Mouse (Mus musculus) hindbrain, embryonic 14.5 days (tissue): ENCODE measurements around the gene Mpp3. TPM values are rescaled to one million over a fixed set of nuclear protein-coding genes. Genes with fewer than 3 reads are reported as not detected.
"Not testable (repeated sequence)": the region's sequence is repeated elsewhere in the genome, so short reads cannot be mapped to it uniquely, and the experiment has no call there.

Experiments
- ATAC-seq: fragments of 200-750 bp; cut with Nextera tagmentation; 2 replicates; pipeline ENCODE4 v1.8.0; 2017; ENCODE audit warnings: moderate number of reproducible peaks, mild to moderate bottlenecking, moderate TSS enrichment, moderate library complexity; ENCODE audit not compliant: low FRiP score
- DNase-seq: peaks from one replicate; pipeline ENCODE4 v3.0.0-alpha.2; 2015; ENCODE audit warnings: low spot score
- H3K27ac ChIP-seq: fragments of 300-500 bp; sonication (generic); 2 replicates; pipeline ENCODE4 v1.5.1; 2014; ENCODE audit warnings: mild to moderate bottlenecking, moderate library complexity
- H3K27me3 ChIP-seq: fragments of 300-500 bp; sonication (generic); 2 replicates; pipeline ENCODE4 v1.6.1; 2014; ENCODE audit warnings: mild to moderate bottlenecking, low read length, mixed read lengths; ENCODE audit not compliant: control insufficient read depth, insufficient read depth
- H3K36me3 ChIP-seq: fragments of 300-500 bp; sonication (generic); replicated peaks from 2 replicates; pipeline ENCODE4 v1.6.1; 2014; ENCODE audit not compliant: control insufficient read depth, insufficient read depth
- H3K4me1 ChIP-seq: fragments of 300-500 bp; sonication (generic); replicated peaks from 2 replicates; pipeline ENCODE4 v1.6.1; 2014; ENCODE audit warnings: antibody characterized with exemption, low read length, mixed read lengths; ENCODE audit not compliant: control insufficient read depth, insufficient read depth
- H3K4me2 ChIP-seq: fragments of 300-500 bp; sonication (generic); replicated peaks from 2 replicates; pipeline ENCODE4 v1.6.1; 2014; ENCODE audit warnings: mild to moderate bottlenecking, moderate library complexity
- H3K4me3 ChIP-seq: fragments of 300-500 bp; sonication (generic); replicated peaks from 2 replicates; pipeline ENCODE4 v1.5.1; 2014; ENCODE audit warnings: mild to moderate bottlenecking, low read length
- H3K9ac ChIP-seq: fragments of 300-500 bp; sonication (generic); 2 replicates; pipeline ENCODE4 v1.6.1; 2014
- H3K9me3 ChIP-seq: fragments of 300-500 bp; sonication (generic); 2 replicates; pipeline ENCODE4 v1.6.1; 2016; ENCODE audit warnings: low read length; ENCODE audit not compliant: control insufficient read depth
- WGBS: fragments of 180-500 bp; shearing (Covaris S2); extraction: QIAGEN DNeasy Blood & Tissue Kit; methylation state at CpG from one replicate; pipeline ENCODE4 v1.1.7; 2014; 5-methylcytosine and 5-hydroxymethylcytosine counted together
- polyA plus RNA-seq: library from polyadenylated mRNA; unstranded; fragments of >200 nt; fragmentation: Nextera tagmentation; extraction: Ambion mirVana; gene quantifications from 2 replicates; pipeline ENCODE4 v1.2.1, GENCODE M21; 2014

The Mpp3 gene
- polyA plus RNA-seq, 1 experiment from 2014 or later: 53.5 TPM

GRCm38 (mm10) chr11:101990244-101990643 is 38.0 kb downstream of the Mpp3 start:
- DNase-seq (no peak), ATAC-seq (no peak)
- 79% methylated on average over 3 of the region's 3 CpGs for WGBS
- no peak overlapping the region for H3K9ac ChIP-seq
- H3K4me2 ChIP-seq: no peak overlapping the region
- no peak overlapping the region for H3K4me3 ChIP-seq
- no peaks in the 10 kb centered on the region for H3K4me1 ChIP-seq
- H3K27ac ChIP-seq: no peak overlapping the region
- H3K9me3 ChIP-seq: no peaks in the 10 kb centered on the region
- H3K36me3 ChIP-seq: no peaks in the 10 kb centered on the region
- H3K27me3 ChIP-seq: no peaks in the 10 kb centered on the region

- H3K4me1 ChIP-seq: 0 out of 2 replicates have a peak, but pooled peaks cover 3% of the 10 kb centered on the region
- no peak within 1 kb of the TSS for H3K4me2 ChIP-seq
- WGBS: 84% methylated on average over 3 of the region's 3 CpGs
- no peaks in the 10 kb centered on the region for H3K27me3 ChIP-seq
- no peaks in the 10 kb centered on the region for H3K9me3 ChIP-seq
- H3K36me3 ChIP-seq: no peaks in the 10 kb centered on the region
- no peak within 1 kb of the TSS for H3K4me3 ChIP-seq
- ATAC-seq (no peak), DNase-seq (no peak)
- H3K9ac ChIP-seq: no peak within 1 kb of the TSS
- no peak within 1 kb of the TSS for H3K27ac ChIP-seq
Observed at GRCm38 (mm10) chr11:101986913-101987312, 41.3 kb downstream of the Mpp3 start, which contains the start of gene Dusp3. Gene Dusp3, minus strand, starts transcription at chr11:101987013.

DNA sequence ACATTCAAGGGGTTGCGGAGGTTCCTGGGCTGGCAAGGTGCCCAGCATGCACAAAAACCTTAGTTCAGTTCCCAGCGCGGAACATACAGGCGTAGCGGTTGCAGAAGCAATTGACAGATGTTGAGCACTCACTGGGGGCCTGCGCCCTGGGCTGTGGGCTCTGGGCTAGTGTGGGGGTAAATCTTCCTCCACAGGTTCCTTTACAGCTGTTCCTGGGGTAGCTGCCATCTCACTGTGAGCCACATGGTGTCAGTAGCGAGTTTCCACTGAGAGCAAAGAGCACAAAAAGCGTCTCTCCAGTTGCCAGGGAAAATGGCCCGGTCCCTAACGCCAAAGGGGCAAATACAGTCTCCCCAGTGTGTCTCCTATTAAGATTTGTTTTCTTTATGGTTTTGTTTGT is 42.3 kb downstream of the Mpp3 start:
- H3K4me2 ChIP-seq: no peak overlapping the region

GRCm38 (mm10) chr11:101985450-101985849 is 42.8 kb downstream of the Mpp3 start:
- not testable (repeated sequence) for H3K27me3 ChIP-seq, H3K4me3 ChIP-seq, ATAC-seq, H3K9me3 ChIP-seq, H3K4me1 ChIP-seq, H3K36me3 ChIP-seq, H3K27ac ChIP-seq, H3K9ac ChIP-seq, DNase-seq
- H3K4me2 ChIP-seq: 0 out of 2 replicates have a peak overlapping the region, but pooled peaks have one; percentile 98
- 72% methylated on average over 6 of the region's 6 CpGs for WGBS

More for the DNA sequence above, 42.3 kb downstream of the Mpp3 start:
- no peak overlapping the region for H3K4me3 ChIP-seq
- peak; percentile 54; the same call in 1 of the 2 replicates for ATAC-seq
- H3K9me3 ChIP-seq: no peaks in the 10 kb centered on the region
- H3K36me3 ChIP-seq: no peaks in the 10 kb centered on the region
- WGBS: 3% methylated on average over 10 of the region's 10 CpGs
- H3K27me3 ChIP-seq: no peaks in the 10 kb centered on the region
- no peak overlapping the region for H3K27ac ChIP-seq
- no peak overlapping the region for H3K9ac ChIP-seq
- DNase-seq: peak; percentile 92
- H3K4me1 ChIP-seq: 0 out of 2 replicates have a peak, but pooled peaks cover 3% of the 10 kb centered on the region

DNA sequence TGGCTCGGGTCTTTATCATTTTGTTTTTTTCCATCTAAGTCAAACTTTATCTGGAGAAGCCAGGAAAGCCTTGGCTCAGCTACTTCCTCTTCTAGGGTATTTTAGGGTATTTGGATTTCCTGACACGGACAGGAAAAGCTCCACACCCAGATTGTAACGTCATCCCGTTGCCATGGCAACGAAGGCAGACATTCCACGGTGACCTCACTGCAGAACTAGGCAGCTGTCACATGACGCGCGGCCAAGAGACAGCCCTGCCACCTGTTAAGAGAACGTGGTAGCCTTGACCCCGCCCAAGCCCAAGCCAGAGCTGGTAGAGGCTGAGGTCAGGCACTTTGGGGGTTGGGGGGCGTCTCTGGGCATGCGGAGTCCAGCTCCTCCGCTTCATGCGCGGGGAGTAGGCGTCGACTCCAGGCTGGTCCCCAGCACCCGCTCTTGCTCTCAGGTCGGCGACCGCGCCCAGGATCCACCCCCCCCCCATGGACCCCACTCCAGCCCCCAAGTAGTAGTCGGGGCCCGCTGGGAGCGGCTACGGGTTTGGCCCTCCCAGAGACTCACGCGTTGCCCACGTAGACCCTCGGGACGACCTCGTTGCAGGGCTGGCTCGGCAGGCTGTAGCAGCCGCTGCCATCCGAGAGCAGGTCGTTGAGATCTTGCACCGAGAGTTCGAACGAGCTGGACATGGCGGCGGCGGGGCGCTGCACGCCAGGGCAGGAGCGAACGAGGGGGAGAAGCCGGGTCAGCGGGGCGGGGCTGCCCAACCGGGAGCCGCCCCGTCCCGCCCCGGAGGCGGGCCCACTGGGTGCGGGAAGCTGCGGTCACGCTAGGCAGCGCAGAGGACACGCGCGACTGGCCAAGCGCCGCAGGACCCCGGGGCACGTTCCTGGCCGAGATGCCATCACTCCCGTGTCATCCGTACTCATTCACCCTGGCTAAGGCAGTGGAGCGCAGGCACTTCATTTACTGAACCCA is 43.9 kb downstream of the Mpp3 start, which contains the start of gene Cfap97d1:
Cfap97d1 (plus strand) TSS at position 226 of the 972 bp plus-strand sequence.
- no peaks in the 10 kb centered on the region for H3K9me3 ChIP-seq
- H3K4me3 ChIP-seq: peak within 1 kb of the TSS; percentile 66
- no peaks in the 10 kb centered on the region for H3K36me3 ChIP-seq
- ATAC-seq (peak; percentile 75), DNase-seq (peak; percentile 94)
- 1% methylated on average over 70 of the region's 71 CpGs for WGBS
- peak within 1 kb of the TSS; percentile 98 for H3K4me2 ChIP-seq
- peak within 1 kb of the TSS; percentile 78 for H3K9ac ChIP-seq
- H3K4me1 ChIP-seq: 0 out of 2 replicates have a peak, but pooled peaks cover 3% of the 10 kb centered on the region
- peak within 1 kb of the TSS; percentile 72 for H3K27ac ChIP-seq
- H3K27me3 ChIP-seq: no peaks in the 10 kb centered on the region

- H3K27ac ChIP-seq: no peak overlapping the region
- WGBS: 69% methylated on average over 10 of the region's 10 CpGs
- peak overlapping the region; percentile 66; the same call in 1 of the 2 replicates for H3K4me3 ChIP-seq
- H3K4me1 ChIP-seq: 0 out of 2 replicates have a peak, but pooled peaks cover 3% of the 10 kb centered on the region
- no peaks in the 10 kb centered on the region; the same call in 1 of the 2 replicates for H3K36me3 ChIP-seq
- DNase-seq: no peak
- H3K9me3 ChIP-seq: no peaks in the 10 kb centered on the region
- no peaks in the 10 kb centered on the region for H3K27me3 ChIP-seq
- peak overlapping the region; percentile 98 for H3K4me2 ChIP-seq
- no peak for ATAC-seq
- H3K9ac ChIP-seq: no peak overlapping the region
Observed at GRCm38 (mm10) chr11:101983431-101983921, 44.8 kb downstream of the Mpp3 start.

GRCm38 (mm10) chr11:101982981-101983411 is 45.3 kb downstream of the Mpp3 start:
- Histone ChIP-seq H3K27me3 (no peaks in the 10 kb centered on the region), H3K9me3 (no peaks in the 10 kb centered on the region), H3K4me2 (peak overlapping the region; percentile 98), H3K27ac (no peak overlapping the region), H3K36me3 (no peaks in the 10 kb centered on the region; the same call in 1 of the 2 replicates), H3K9ac (no peak overlapping the region), H3K4me3 (no peak overlapping the region), H3K4me1 (0 out of 2 replicates have a peak, but pooled peaks cover 3% of the 10 kb centered on the region)
- ATAC-seq (no peak), DNase-seq (no peak)
- WGBS: 59% methylated on average over 6 of the region's 6 CpGs

- Histone ChIP-seq H3K27me3 (no peaks in the 10 kb centered on the region), H3K4me3 (no peak overlapping the region), H3K36me3 (no peaks in the 10 kb centered on the region; the same call in 1 of the 2 replicates), H3K4me1 (0 out of 2 replicates have a peak, but pooled peaks cover 3% of the 10 kb centered on the region), H3K9ac (no peak overlapping the region), H3K9me3 (no peaks in the 10 kb centered on the region), H3K4me2 (no peak overlapping the region), H3K27ac (no peak overlapping the region)
- no peak for ATAC-seq
- DNase-seq: no peak
- 91% methylated on average over 12 of the region's 12 CpGs for WGBS
Observed at GRCm38 (mm10) chr11:101981850-101982249, 46.4 kb downstream of the Mpp3 start.

DNA sequence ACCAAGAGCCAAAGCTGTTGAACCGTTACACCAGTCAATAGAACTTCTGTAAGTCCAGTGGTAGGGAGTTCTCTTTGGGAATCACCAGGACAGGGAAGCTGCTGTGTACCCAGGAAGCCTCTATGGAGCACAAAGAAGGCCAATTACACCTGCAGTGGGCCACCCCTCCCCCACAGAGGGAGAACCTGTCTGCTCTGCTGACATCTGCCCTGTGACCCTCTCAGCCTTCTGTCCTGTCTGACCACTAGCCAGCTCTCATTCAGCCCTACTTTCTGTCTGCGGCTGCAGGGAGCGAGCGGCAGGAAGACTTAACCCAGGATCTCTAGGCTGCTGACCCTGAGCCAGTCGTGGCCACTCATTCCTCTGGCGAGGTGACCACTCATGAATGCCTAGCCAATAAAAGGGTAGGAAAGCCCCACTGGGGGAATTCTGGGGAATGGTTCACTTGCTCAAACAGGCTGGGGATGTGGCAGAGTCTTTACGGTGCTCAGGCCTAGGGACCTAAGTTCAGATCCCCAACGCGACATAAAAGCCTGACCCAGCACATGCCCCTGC is 47.6 kb downstream of the Mpp3 start:
- Histone ChIP-seq H3K9me3 (no peaks in the 10 kb centered on the region), H3K4me1 (0 out of 2 replicates have a peak, but pooled peaks cover 3% of the 10 kb centered on the region), H3K4me2 (no peak overlapping the region), H3K27ac (no peak overlapping the region), H3K36me3 (no peaks in the 10 kb centered on the region; the same call in 1 of the 2 replicates), H3K9ac (no peak overlapping the region), H3K27me3 (no peaks in the 10 kb centered on the region), H3K4me3 (no peak overlapping the region)
- no peak for ATAC-seq
- DNase-seq: no peak
- WGBS: 81% methylated on average over 9 of the region's 9 CpGs
